Comparison of ENCODE assay signal across 19 mouse cellular contexts in genomic region chr2:22755561-22755960, GRCm38 (mm10). TPM values are rescaled to one million over a fixed set of nuclear protein-coding genes. Genes with fewer than 3 reads are reported as not detected.
A peak's percentile ranks its signal among the peaks of the same experiment; 100 is the strongest.
DNase-seq lines count a peak whose midpoint lies in the region; ATAC-seq and TF ChIP-seq lines count a peak whose summit lies in the region.
"Had no signal": no experiment of that assay in that cellular context is flagged by ENCODE, and none has a peak within 500 bp of the region (broad histone marks: within the 10 kb centered on the region; RNA-seq: fewer than 3 reads in every experiment).

No protein-coding gene starts in this region.

- no peaks in the 10 kb centered on the region for H3K27me3 ChIP-seq in intestine, embryonic 14.5 days (replicated peaks; ENCODE audit: control insufficient read depth, insufficient read depth, low read length)
- H3K27me3 ChIP-seq in intestine, embryonic 15.5 days (replicated peaks) = no peaks in the 10 kb centered on the region
- no peaks in the 10 kb centered on the region for H3K27me3 ChIP-seq in MEL (ENCODE audit: control insufficient read depth in 1 of 2, insufficient read depth in 2 of 2, low read length in 2 of 2)
- no peaks in the 10 kb centered on the region for H3K27me3 ChIP-seq in liver, postnatal 0 days (ENCODE audit: insufficient read depth, low read length)
- no peaks in the 10 kb centered on the region for H3K27me3 ChIP-seq in limb, embryonic 10.5 days (ENCODE audit: low read depth, poor library complexity, severe bottlenecking)
- H3K27me3 ChIP-seq: limb, embryonic 13.5 days had no signal

- TF ChIP-seq RAD21 in MEL (IDR thresholded peaks at IDR 0.05; ENCODE audit: low read depth, low read length) = no peak

- no peak overlapping the region for H3K4me3 ChIP-seq in intestine, embryonic 14.5 days (ENCODE audit: low read depth, low read length)
- H3K4me3 ChIP-seq in intestine, embryonic 15.5 days (replicated peaks) = no peak overlapping the region
- H3K4me3 ChIP-seq in MEL (ENCODE audit: control insufficient read depth in 1 of 2, insufficient read depth in 1 of 2, low read depth in 2 of 2, low read length in 2 of 2) = no peak overlapping the region
- H3K4me3 ChIP-seq in liver, postnatal 0 days (ENCODE audit: low read depth, low read length) = no peak overlapping the region
- no peak overlapping the region for H3K4me3 ChIP-seq in limb, embryonic 10.5 days
- H3K4me3 ChIP-seq: limb, embryonic 13.5 days; myocyte had no signal

- ATAC-seq in intestine, embryonic 14.5 days (replicated peaks; ENCODE audit: low FRiP score, low TSS enrichment, low read depth) = peak; percentile 40; the same call in 1 of the 2 replicates
- ATAC-seq in intestine, embryonic 15.5 days = no peak
- peak; percentile 93 for ATAC-seq in erythroblast, adult 5-6 weeks (replicated peaks; ENCODE audit: low FRiP score, poor library complexity, severe bottlenecking)
- peak; percentile 91 for ATAC-seq in liver, postnatal 0 days
- ATAC-seq: activated CD4-positive, CD25-positive, alpha-beta regulatory T cell, adult 4 months; forebrain, postnatal 0 days; inflammation-experienced regulatory T-cells, adult 6 months had no signal

- 85% methylated on average over 6 of the region's 6 CpGs for WGBS in intestine, embryonic 14.5 days
- WGBS in intestine, embryonic 15.5 days = 84% methylated on average over 6 of the region's 6 CpGs
- 56% methylated on average over 6 of the region's 6 CpGs for WGBS in liver, postnatal 0 days (ENCODE audit: insufficient replicate concordance)
- 84% methylated on average over 6 of the region's 6 CpGs for WGBS in limb, embryonic 10.5 days

- peak in 1 of 2 experiments; percentile 18; a peak in 1 of 4 replicates for TF ChIP-seq EP300 in MEL (IDR thresholded peaks at IDR 0.05; ENCODE audit: low read depth in 1 of 2, low read length in 2 of 2)
- TF ChIP-seq EP300 in liver, postnatal 0 days (IDR thresholded peaks at IDR 0.05; ENCODE audit: low read depth) = peak; percentile 86

- intact Hi-C loops in gastrocnemius, postnatal 36 days (cut with DNase I) = loop anchor here (5.0 kb wide), 1 partner anchor 112 kb away; no protein-coding TSS in a partner anchor

- no peaks in the 10 kb centered on the region for H3K36me3 ChIP-seq in intestine, embryonic 14.5 days (ENCODE audit: control insufficient read depth, insufficient read depth, low read length)
- H3K36me3 ChIP-seq in intestine, embryonic 15.5 days = no peaks in the 10 kb centered on the region
- peaks cover 0 to 18% of the 10 kb centered on the region in 2 experiments; a peak in 2 of 4 replicates for H3K36me3 ChIP-seq in MEL (ENCODE audit: control insufficient read depth in 1 of 2, insufficient read depth in 2 of 2, low read length in 2 of 2)
- no peaks in the 10 kb centered on the region for H3K36me3 ChIP-seq in liver, postnatal 0 days (replicated peaks; ENCODE audit: insufficient read depth, low read length)
- H3K36me3 ChIP-seq in limb, embryonic 10.5 days = no peaks in the 10 kb centered on the region
- H3K36me3 ChIP-seq: limb, embryonic 13.5 days had no signal

- no peak overlapping the region for H3K9ac ChIP-seq in intestine, embryonic 14.5 days (ENCODE audit: low read length)
- no peak overlapping the region for H3K9ac ChIP-seq in intestine, embryonic 15.5 days
- H3K9ac ChIP-seq in MEL (ENCODE audit: control insufficient read depth, low read depth, low read length, poor library complexity, severe bottlenecking) = no peak overlapping the region
- no peak overlapping the region for H3K9ac ChIP-seq in liver, postnatal 0 days (replicated peaks)
- H3K9ac ChIP-seq: forebrain, postnatal 0 days; limb, embryonic 13.5 days had no signal

- no peak for TF ChIP-seq CTCF in MEL (IDR thresholded peaks at IDR 0.05 in 2 of 3, conservative IDR thresholded peaks at IDR 0.05 in 1 of 3; ENCODE audit: control insufficient read depth in 1 of 3, insufficient read depth in 1 of 3, low read depth in 2 of 3, low read length in 3 of 3, poor library complexity in 1 of 3, severe bottlenecking in 1 of 3)
- TF ChIP-seq CTCF in liver, postnatal 0 days (IDR thresholded peaks at IDR 0.05; ENCODE audit: low read depth) = no peak

- no peaks in the 10 kb centered on the region for H3K9me3 ChIP-seq in intestine, embryonic 14.5 days (ENCODE audit: control insufficient read depth, low read length)
- H3K9me3 ChIP-seq in intestine, embryonic 15.5 days = no peaks in the 10 kb centered on the region
- H3K9me3 ChIP-seq in MEL (replicated peaks; ENCODE audit: insufficient read depth, low read length) = no peaks in the 10 kb centered on the region
- no peaks in the 10 kb centered on the region for H3K9me3 ChIP-seq in liver, postnatal 0 days (ENCODE audit: low read length)
- H3K9me3 ChIP-seq in limb, embryonic 10.5 days (replicated peaks) = no peaks in the 10 kb centered on the region
- H3K9me3 ChIP-seq: limb, embryonic 13.5 days had no signal

- H3K4me1 ChIP-seq in intestine, embryonic 14.5 days (replicated peaks; ENCODE audit: control insufficient read depth, insufficient read depth, low read length) = no peaks in the 10 kb centered on the region
- H3K4me1 ChIP-seq in intestine, embryonic 15.5 days (replicated peaks) = no peaks in the 10 kb centered on the region
- peaks cover 6 to 16% of the 10 kb centered on the region in 2 experiments; a peak in 3 of 4 replicates for H3K4me1 ChIP-seq in MEL (ENCODE audit: control insufficient read depth in 1 of 2, insufficient read depth in 2 of 2, low read length in 2 of 2)
- no peaks in the 10 kb centered on the region for H3K4me1 ChIP-seq in liver, postnatal 0 days (ENCODE audit: insufficient read depth)
- H3K4me1 ChIP-seq in limb, embryonic 10.5 days = no peaks in the 10 kb centered on the region
- H3K4me1 ChIP-seq: limb, embryonic 13.5 days had no signal

- no peak overlapping the region for H3K4me2 ChIP-seq in intestine, embryonic 14.5 days (ENCODE audit: low read length)
- no peak overlapping the region for H3K4me2 ChIP-seq in intestine, embryonic 15.5 days (replicated peaks)
- H3K4me2 ChIP-seq in liver, postnatal 0 days (ENCODE audit: low read depth, low read length) = no peak overlapping the region
- H3K4me2 ChIP-seq: limb, embryonic 13.5 days had no signal

- TF ChIP-seq POLR2A in MEL (IDR thresholded peaks at IDR 0.05; ENCODE audit: control insufficient read depth in 1 of 2, insufficient read depth in 1 of 2, low read depth in 1 of 2, low read length in 2 of 2, poor library complexity in 1 of 2) = no peak

- H3K27ac ChIP-seq in intestine, embryonic 14.5 days (ENCODE audit: low read depth) = no peak overlapping the region
- no peak overlapping the region for H3K27ac ChIP-seq in intestine, embryonic 15.5 days
- H3K27ac ChIP-seq in MEL (ENCODE audit: control insufficient read depth, low read depth, low read length) = no peak overlapping the region
- H3K27ac ChIP-seq in liver, postnatal 0 days (ENCODE audit: low read depth) = no peak overlapping the region
- H3K27ac ChIP-seq in limb, embryonic 10.5 days = no peak overlapping the region
- H3K27ac ChIP-seq: limb, embryonic 13.5 days had no signal

- no peak for DNase-seq in intestine, embryonic 14.5 days (ENCODE audit: low spot score)
- DNase-seq in MEL (ENCODE audit: low read depth, low spot score) = peak; percentile 20
- DNase-seq in liver, postnatal 0 days = no peak
- no peak for DNase-seq in ovary, adult 18-20 months (ENCODE audit: low spot score)
- DNase-seq in limb, embryonic 10.5 days (ENCODE audit: low spot score) = no peak
- no peak for DNase-seq in gastrocnemius, postnatal 36 days
- DNase-seq: adrenal gland, postnatal 36 days; forebrain, postnatal 0 days; gastrocnemius, postnatal 14 days; kidney, postnatal 4 days; layer of hippocampus, postnatal 36 days; right cerebral cortex, postnatal 25 days; thymus, postnatal 25 days had no signal

- H3K79me2 ChIP-seq in MEL (ENCODE audit: control insufficient read depth, insufficient read depth, low read length, poor library complexity) = no peaks in the 10 kb centered on the region

TF ChIP-seq in MEL, 35 proteins besides CTCF, POLR2A, EP300 and RAD21:
- TF ChIP-seq TAL1 (IDR thresholded peaks at IDR 0.05; ENCODE audit: low read length) (peak; percentile 26; the same call in 1 of the 2 replicates), HCFC1 (IDR thresholded peaks at IDR 0.05; ENCODE audit: low read depth, low read length) (no peak), TBP (IDR thresholded peaks at IDR 0.05; ENCODE audit: low read depth, low read length) (no peak), BHLHE40 (IDR thresholded peaks at IDR 0.05; ENCODE audit: borderline replicate concordance, low read depth, low read length) (no peak), NELFE (IDR thresholded peaks at IDR 0.05; ENCODE audit: low read depth, low read length) (no peak), SIN3A (IDR thresholded peaks at IDR 0.05; ENCODE audit: low read length) (no peak)
TF ChIP-seq in MEL: peak in this region for 1.

RNA-seq across cellular contexts. Expression of gene Apbb1ip, which starts 18.3 kb away (rescaled TPM):
- 1.4 and 1.9 TPM in 2 replicates for polyA plus RNA-seq in intestine, embryonic 14.5 days (2014; fragmentation: Nextera tagmentation; extraction: Ambion mirVana)
- polyA plus RNA-seq in intestine, embryonic 15.5 days (2015; fragmentation: Nextera tagmentation; extraction: Ambion mirVana) = 1.9 TPM in 2 replicates
- total RNA-seq in MEL (2012; rRNA removed) = 7.4 and 10.8 TPM in 2 replicates
- 10 to 100 TPM in 1 of 2 experiments, not detected in 1; 60.7 TPM for polyA plus RNA-seq in MEL (2012; ENCODE audit: insufficient read depth in 1 of 2, insufficient read length in 2 of 2, low read depth in 1 of 2, low replicate concordance in 2 of 2, missing spikeins in 1 of 2)
- 58.1 and 64.6 TPM in 2 replicates for total RNA-seq in erythroblast, adult 5-6 weeks (2015; ENCODE audit: low replicate concordance)
- total RNA-seq in erythroblast, adult 5-6 weeks (2017; ENCODE audit: low replicate concordance) = 6.7 and 7.9 TPM in 2 replicates
- 7.7 and 11.3 TPM in 2 replicates for polyA plus RNA-seq in liver, postnatal 0 days (2015; fragmentation: Nextera tagmentation; extraction: Ambion mirVana)
- 0.33 and 0.39 TPM in 2 replicates for polyA plus RNA-seq in limb, embryonic 10.5 days (2016; fragmentation: Nextera tagmentation; extraction: Ambion mirVana)
- total RNA-seq in gastrocnemius, postnatal 36 days (2021) = 1 to 10 TPM; 2.3 to 2.7 TPM
